Mouse (Mus musculus) stomach, postnatal 0 days (tissue): ENCODE measurements around the gene Tas2r138. TPM values are rescaled to one million over a fixed set of nuclear protein-coding genes. Genes with fewer than 3 reads are reported as not detected.

Experiments
- ATAC-seq: fragments of 200-750 bp; cut with Nextera tagmentation; 2 replicates; pipeline ENCODE4 v1.8.0; 2017; ENCODE audit not compliant: low FRiP score, low TSS enrichment
- DNase-seq: peaks from one replicate; pipeline ENCODE4 v3.0.0-alpha.2; 2016; ENCODE audit warnings: low spot score
- H3K27ac ChIP-seq: fragments of 300-500 bp; sonication (generic); replicated peaks from 2 replicates; pipeline ENCODE4 v1.5.1; 2014; ENCODE audit warnings: mild to moderate bottlenecking, control low read depth
- H3K27me3 ChIP-seq: fragments of 300-500 bp; sonication (generic); 2 replicates; pipeline ENCODE4 v1.6.1; 2014; ENCODE audit warnings: low read length; ENCODE audit not compliant: control insufficient read depth, insufficient read depth
- H3K36me3 ChIP-seq: fragments of 300-500 bp; sonication (generic); 2 replicates; pipeline ENCODE4 v1.6.1; 2014; ENCODE audit warnings: low read length, mixed read lengths; ENCODE audit not compliant: control insufficient read depth, insufficient read depth
- H3K4me1 ChIP-seq: fragments of 300-500 bp; sonication (generic); replicated peaks from 2 replicates; pipeline ENCODE4 v1.6.1; 2014; ENCODE audit warnings: antibody characterized with exemption; ENCODE audit not compliant: control insufficient read depth, insufficient read depth
- H3K4me2 ChIP-seq: fragments of 300-500 bp; sonication (generic); replicated peaks from 2 replicates; pipeline ENCODE4 v1.6.1; 2014; ENCODE audit warnings: low read depth, mild to moderate bottlenecking, control low read depth, moderate library complexity
- H3K4me3 ChIP-seq: fragments of 300-500 bp; sonication (generic); 2 replicates; pipeline ENCODE4 v1.5.1; 2014; ENCODE audit warnings: low read depth, low read length, control low read depth
- H3K9ac ChIP-seq: fragments of 300-500 bp; sonication (generic); 2 replicates; pipeline ENCODE4 v1.6.1; 2014; ENCODE audit warnings: mild to moderate bottlenecking, low read length, control low read depth, mixed read lengths
- H3K9me3 ChIP-seq: fragments of 300-500 bp; sonication (generic); 2 replicates; pipeline ENCODE4 v1.6.1; 2016; ENCODE audit warnings: low read length; ENCODE audit not compliant: control insufficient read depth
- CTCF ChIP-seq: IDR thresholded peaks from 2 replicates; pipeline ENCODE4 v1.5.1; 2016; ENCODE audit warnings: antibody characterized with exemption, low read depth, mild to moderate bottlenecking, moderate library complexity
- EP300 ChIP-seq: optimal IDR thresholded peaks from 2 replicates; pipeline ENCODE3; 2016; ENCODE audit warnings: antibody characterized with exemption
- WGBS: fragments of 180-500 bp; shearing (Covaris S2); extraction: QIAGEN DNeasy Blood & Tissue Kit; methylation state at CpG from one replicate; pipeline ENCODE4 v1.1.7; 2014; 5-methylcytosine and 5-hydroxymethylcytosine counted together
- polyA plus RNA-seq: library from polyadenylated mRNA; unstranded; fragments of >200 nt; fragmentation: Nextera tagmentation; extraction: Ambion mirVana; gene quantifications from 2 replicates; pipeline ENCODE4 v1.2.1, GENCODE M21; 2015

Gene Tas2r138
- polyA plus RNA-seq, 1 experiment from 2014 or later: not detected

- DNase-seq (no peak), ATAC-seq (no peak)
- TF ChIP-seq EP300 (no peak), CTCF (no peak)
These were observed 36.8 kb downstream of the Tas2r138 start for GRCm38 (mm10) chr6:40576305-40576704.

DNA sequence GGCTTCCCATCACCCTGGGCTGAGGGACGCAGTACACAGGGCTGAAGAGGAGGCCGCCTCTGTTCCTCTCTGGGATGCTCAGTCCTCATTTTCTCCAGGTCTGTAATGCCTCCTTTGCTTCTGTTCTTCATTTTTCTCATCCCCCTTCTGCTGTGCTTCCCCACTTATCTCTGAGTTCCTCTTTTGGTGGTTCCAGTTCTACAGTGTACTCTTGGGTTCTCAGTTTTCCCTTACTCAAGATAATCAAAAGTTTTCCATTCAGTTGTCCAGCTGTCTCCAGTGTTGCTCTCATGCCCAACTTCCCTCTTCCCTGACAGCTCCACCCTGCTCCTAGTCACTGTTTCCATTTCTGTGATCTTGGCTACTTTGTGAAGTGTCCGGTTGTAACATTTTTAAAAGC is 39.5 kb downstream of the Tas2r138 start:
- no peak for TF ChIP-seq EP300
- no peak for TF ChIP-seq CTCF
- H3K4me1 ChIP-seq: no peaks in the 10 kb centered on the region
- H3K4me3 ChIP-seq: no peak overlapping the region
- no peak for ATAC-seq
- no peaks in the 10 kb centered on the region for H3K27me3 ChIP-seq
- H3K9me3 ChIP-seq: no peaks in the 10 kb centered on the region
- DNase-seq: no peak
- no peaks in the 10 kb centered on the region for H3K36me3 ChIP-seq
- WGBS: 71% methylated on average over 3 of the region's 3 CpGs
- no peak overlapping the region for H3K4me2 ChIP-seq
- no peak overlapping the region for H3K27ac ChIP-seq
- no peak overlapping the region for H3K9ac ChIP-seq

More at GRCm38 (mm10) chr6:40576305-40576704, 36.8 kb downstream of the Tas2r138 start:
- Histone ChIP-seq H3K4me2 (no peak overlapping the region), H3K9ac (no peak overlapping the region), H3K27ac (no peak overlapping the region), H3K36me3 (no peaks in the 10 kb centered on the region), H3K4me1 (no peaks in the 10 kb centered on the region), H3K27me3 (no peaks in the 10 kb centered on the region), H3K9me3 (no peaks in the 10 kb centered on the region), H3K4me3 (no peak overlapping the region)
- 51% methylated on average over 1 of the region's 1 CpGs for WGBS

DNA sequence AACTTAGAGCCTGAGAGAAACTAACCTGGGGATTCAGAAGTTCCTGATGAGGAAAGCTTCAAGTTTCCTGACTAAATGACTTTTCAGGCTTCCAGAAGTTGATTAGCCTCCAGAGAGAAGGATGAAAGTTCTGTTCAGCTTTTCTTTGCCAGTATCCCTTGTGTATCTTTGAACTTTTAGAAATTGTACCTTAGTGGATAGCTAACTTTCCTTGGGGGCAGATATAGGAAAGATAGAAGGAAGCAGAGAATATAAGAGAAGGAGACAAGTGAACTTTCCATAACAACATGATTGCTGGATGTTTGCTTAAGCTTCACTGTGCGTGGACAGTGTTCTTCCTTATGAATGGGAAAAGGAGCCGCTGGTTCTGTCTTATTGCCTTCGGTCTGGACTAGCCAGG is 43.9 kb downstream of the Tas2r138 start, which contains the start of gene Olfr460:
TSS of gene Olfr460 (plus strand) at position 301 of the 400 bp plus-strand sequence.
- no peaks in the 10 kb centered on the region for H3K36me3 ChIP-seq
- DNase-seq: no peak
- no peak within 1 kb of the TSS for H3K9ac ChIP-seq
- TF ChIP-seq EP300 (no peak), CTCF (no peak)
- H3K4me3 ChIP-seq: no peak within 1 kb of the TSS
- H3K4me2 ChIP-seq: no peak within 1 kb of the TSS
- no peaks in the 10 kb centered on the region for H3K4me1 ChIP-seq
- no peak within 1 kb of the TSS for H3K27ac ChIP-seq
- 82% methylated on average over 3 of the region's 3 CpGs for WGBS
- H3K27me3 ChIP-seq: no peaks in the 10 kb centered on the region
- no peaks in the 10 kb centered on the region for H3K9me3 ChIP-seq
- ATAC-seq: no peak

Other genes with a start within 250 kb of the Tas2r138 start
- gene E330009J07Rik, start 177.2 kb downstream of the Tas2r138 start, polyA plus RNA-seq: 11.0 TPM in 2 replicates
- 0.05 TPM in 1 of 2 replicates, not detected in the other for gene Wee2, start 174.2 kb downstream of the Tas2r138 start, polyA plus RNA-seq
- 89.2 and 93.6 TPM in 2 replicates for gene Ssbp1, start 142.0 kb downstream of the Tas2r138 start, polyA plus RNA-seq
- not detected in 2 replicates for gene Tas2r137, start 122.1 kb downstream of the Tas2r138 start, polyA plus RNA-seq
- 0.10 TPM in 1 of 2 replicates, not detected in the other for gene Tas2r108, start 119.8 kb downstream of the Tas2r138 start, polyA plus RNA-seq
- gene Prss37, start 93.8 kb downstream of the Tas2r138 start, polyA plus RNA-seq: not detected in 2 replicates
- 0.04 TPM in 1 of 2 replicates, not detected in the other for gene Olfr461, start 58.3 kb downstream of the Tas2r138 start, polyA plus RNA-seq
- not detected in 2 replicates for gene Olfr460, start 43.8 kb downstream of the Tas2r138 start, polyA plus RNA-seq
- gene Clec5a, start 27.5 kb downstream of the Tas2r138 start, polyA plus RNA-seq: 1.1 and 1.2 TPM in 2 replicates
- gene Mgam, start 15.5 kb upstream of the Tas2r138 start, polyA plus RNA-seq: 0.06 and 0.11 TPM in 2 replicates